Mouse (Mus musculus) megakaryocyte progenitor cell, adult 5-6 weeks (primary cell): ENCODE measurements around the gene Tmem189. TPM values are rescaled to one million over a fixed set of nuclear protein-coding genes. Genes with fewer than 3 reads are reported as not detected.

ENCODE experiments used
- ATAC-seq: replicated peaks from 2 replicates; pipeline ENCODE4 v1.8.0; 2016; ENCODE audit warnings: mild to moderate bottlenecking, moderate TSS enrichment, inconsistent platforms; ENCODE audit not compliant: poor library complexity
- total RNA-seq, 2 experiments: library from RNA; stranded (forward) in 1 of 2; stranded (reverse) in 1 of 2; fragments of 157-497, 149-512 nt in 1 of 2; fragments of 200-1000 nt in 1 of 2; gene quantifications; 2 replicates each; pipeline versions ENCODE4 v1.2.3 to v1.2.4; 2015 to 2017

Gene Tmem189
- total RNA-seq (2015): 15.5 and 18.0 TPM in 2 replicates
- 18.4 and 20.0 TPM in 2 replicates for total RNA-seq (2017)

DNA sequence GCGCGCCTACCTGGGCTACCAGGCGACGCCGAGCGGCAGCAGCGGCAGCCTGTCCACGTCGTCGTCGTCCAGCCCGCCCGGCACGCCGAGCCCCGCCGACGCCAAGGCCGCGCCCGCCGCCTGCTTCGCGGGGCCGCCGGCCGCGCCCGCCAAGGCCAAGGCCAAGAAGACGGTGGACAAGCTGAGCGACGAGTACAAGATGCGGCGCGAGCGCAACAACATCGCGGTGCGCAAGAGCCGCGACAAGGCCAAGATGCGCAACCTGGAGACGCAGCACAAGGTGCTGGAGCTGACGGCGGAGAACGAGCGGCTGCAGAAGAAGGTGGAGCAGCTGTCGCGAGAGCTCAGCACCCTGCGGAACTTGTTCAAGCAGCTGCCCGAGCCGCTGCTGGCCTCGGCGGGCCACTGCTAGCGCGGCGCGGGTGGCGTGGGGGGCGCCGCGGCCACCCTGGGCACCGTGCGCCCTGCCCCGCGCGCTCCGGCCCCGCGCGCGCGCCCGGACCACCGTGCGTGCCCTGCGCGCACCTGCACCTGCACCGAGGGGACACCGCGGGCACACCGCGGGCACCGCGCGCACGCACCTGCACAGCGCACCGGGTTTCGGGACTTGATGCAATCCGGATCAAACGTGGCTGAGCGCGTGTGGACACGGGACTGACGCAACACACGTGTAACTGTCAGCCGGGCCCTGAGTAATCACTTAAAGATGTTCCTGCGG is at the start of gene Tmem189:
Tmem189 (minus strand) TSS at position 322 of the 718 bp plus-strand sequence.
- peak; percentile 32 for ATAC-seq

DNA sequence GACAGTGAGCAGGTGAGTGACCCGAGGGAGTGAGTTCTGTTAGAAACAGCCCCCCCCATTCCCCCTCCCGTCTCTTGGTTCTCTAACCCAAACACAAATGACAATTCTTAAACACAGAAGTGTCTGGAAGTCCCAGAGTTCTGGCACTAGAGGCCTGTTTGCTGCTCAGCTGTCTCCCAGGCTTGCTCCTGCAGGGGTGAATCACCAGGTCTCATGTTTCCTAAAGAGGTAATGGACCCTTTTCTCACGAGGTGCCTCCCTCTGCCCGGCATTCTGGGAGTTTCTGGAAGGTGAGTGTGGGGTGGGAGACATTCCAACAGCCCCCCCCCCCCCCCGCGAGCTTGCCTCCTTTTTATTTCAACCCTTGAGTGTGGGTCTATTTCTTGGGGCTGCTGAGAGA is 49.4 kb upstream of the Tmem189 start:
- no peak for ATAC-seq

GRCm38 (mm10) chr2:167734861-167735260 is 45.2 kb upstream of the Tmem189 start:
- 0 out of 2 replicates have a peak, but pooled peaks have one; percentile 12 for ATAC-seq

GRCm38 (mm10) chr2:167731149-167731548 is 41.5 kb upstream of the Tmem189 start:
- no peak for ATAC-seq

- no peak for ATAC-seq
Observed at GRCm38 (mm10) chr2:167730036-167730435, 40.4 kb upstream of the Tmem189 start.

GRCm38 (mm10) chr2:167727161-167727560 is 37.5 kb upstream of the Tmem189 start:
- peak; percentile 52 for ATAC-seq

GRCm38 (mm10) chr2:167725879-167726278 is 36.3 kb upstream of the Tmem189 start:
- no peak for ATAC-seq

DNA sequence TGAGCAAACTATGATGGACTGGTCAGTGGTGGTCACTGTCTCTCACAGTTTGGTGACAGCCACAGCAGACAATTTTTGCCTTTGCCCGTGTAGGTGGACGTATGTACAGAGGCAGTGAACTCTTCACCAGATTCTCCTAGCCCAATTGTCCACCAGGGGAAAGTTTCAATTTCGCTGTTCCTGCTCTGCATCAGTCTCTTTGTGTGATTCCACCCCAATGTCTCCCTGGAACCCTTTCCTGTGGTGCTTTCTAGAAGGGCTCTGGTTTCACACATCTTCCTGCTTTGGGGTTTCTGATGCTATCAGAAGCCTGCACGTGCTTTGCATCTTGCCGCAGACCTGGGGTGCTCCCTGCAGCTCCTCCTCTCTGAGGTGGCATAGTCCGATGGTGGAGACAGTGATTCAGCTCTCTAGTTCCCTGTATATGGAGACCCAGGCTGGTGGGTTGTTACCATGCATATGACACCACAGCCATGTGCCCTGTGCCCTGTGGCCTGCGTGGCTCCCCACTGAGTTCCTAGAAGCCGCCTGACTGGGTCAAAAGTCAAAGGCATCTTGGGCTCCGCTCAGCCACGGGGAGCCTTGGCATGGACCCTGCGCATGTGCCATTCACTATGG is 34.1 kb upstream of the Tmem189 start:
- ATAC-seq: peak; percentile 74

GRCm38 (mm10) chr2:167722538-167722937 is 32.9 kb upstream of the Tmem189 start:
- no peak for ATAC-seq

GRCm38 (mm10) chr2:167721159-167721882 is 31.7 kb upstream of the Tmem189 start:
- no peak for ATAC-seq

DNA sequence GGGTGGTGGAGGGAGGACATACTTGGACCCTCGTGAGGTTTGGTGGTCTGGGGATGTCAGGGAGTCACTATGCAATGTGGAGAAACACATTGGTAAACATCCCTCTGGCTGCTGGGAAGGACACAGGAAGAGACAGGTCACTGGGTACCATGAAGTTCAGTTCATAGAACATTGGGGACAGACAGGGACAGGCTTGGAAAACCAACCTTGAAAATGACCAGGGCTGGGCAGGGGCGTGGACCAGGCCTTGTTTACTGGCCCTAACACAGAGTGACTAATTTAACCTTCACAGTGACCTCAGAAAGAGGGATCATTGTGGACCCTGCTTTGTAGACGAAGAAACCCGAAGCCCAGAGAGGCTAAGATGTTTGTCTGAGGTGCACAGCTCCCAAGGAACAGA is 29.9 kb upstream of the Tmem189 start:
- ATAC-seq: no peak

DNA sequence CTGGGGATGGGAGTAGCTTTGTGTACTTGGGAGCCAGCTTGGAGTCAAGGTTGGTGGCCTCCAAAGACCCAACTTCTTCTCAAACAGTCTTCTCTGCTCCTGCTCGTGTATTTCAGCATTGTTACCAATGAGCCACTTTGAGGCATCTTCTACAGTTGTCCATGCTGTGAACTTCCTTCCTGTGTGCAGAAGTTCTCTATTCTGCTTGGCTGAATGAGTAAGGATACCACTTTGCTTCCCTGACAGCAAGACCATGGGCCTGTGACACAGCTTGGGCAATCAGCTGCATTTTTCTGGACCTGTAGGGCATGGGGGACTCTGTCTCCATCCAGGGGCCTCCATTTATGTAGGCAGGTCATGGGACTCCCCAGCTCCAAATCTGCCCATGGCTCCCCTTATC is 27.6 kb upstream of the Tmem189 start:
- peak; percentile 49 for ATAC-seq

DNA sequence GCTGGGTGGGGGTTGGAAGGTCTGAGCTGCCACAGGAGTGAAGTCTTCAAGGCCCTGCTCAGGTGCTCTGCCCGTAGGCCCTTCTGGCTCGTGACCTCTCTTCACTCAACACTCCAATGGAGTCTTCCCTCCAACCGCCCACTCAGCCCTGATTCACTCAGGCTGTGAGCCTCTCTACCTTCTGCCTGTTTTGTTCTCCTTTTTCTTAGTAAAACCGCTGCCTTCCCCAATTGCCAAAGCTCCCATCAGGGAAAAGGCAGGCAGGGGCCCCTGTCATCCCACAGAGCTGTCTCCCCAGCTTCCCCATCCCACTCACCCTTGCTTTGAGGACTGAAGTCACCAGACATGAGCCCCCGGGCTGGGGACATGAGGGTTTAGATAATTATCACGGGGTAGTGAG is 25.4 kb upstream of the Tmem189 start:
- peak; percentile 13; the same call in 1 of the 2 replicates for ATAC-seq

DNA sequence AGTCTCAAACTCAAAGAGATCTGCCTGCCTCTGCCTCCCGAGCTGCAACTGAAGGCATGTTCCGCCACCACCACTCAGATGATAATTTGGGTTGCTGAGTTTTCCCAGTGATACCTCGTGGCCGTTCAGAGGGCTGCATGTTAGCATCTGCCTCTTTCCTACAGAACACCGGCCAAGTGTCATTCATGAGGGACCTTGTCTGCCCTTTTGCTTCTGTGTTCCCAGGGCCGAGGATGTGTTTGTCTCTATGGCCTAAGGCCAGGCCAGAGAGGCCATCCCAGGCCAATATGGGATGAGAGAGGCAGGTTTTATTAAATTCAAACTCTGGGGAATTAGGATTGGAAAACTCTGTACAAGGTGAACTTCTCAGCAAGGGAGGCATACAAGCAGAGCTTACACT is 24.7 kb upstream of the Tmem189 start:
- no peak for ATAC-seq

DNA sequence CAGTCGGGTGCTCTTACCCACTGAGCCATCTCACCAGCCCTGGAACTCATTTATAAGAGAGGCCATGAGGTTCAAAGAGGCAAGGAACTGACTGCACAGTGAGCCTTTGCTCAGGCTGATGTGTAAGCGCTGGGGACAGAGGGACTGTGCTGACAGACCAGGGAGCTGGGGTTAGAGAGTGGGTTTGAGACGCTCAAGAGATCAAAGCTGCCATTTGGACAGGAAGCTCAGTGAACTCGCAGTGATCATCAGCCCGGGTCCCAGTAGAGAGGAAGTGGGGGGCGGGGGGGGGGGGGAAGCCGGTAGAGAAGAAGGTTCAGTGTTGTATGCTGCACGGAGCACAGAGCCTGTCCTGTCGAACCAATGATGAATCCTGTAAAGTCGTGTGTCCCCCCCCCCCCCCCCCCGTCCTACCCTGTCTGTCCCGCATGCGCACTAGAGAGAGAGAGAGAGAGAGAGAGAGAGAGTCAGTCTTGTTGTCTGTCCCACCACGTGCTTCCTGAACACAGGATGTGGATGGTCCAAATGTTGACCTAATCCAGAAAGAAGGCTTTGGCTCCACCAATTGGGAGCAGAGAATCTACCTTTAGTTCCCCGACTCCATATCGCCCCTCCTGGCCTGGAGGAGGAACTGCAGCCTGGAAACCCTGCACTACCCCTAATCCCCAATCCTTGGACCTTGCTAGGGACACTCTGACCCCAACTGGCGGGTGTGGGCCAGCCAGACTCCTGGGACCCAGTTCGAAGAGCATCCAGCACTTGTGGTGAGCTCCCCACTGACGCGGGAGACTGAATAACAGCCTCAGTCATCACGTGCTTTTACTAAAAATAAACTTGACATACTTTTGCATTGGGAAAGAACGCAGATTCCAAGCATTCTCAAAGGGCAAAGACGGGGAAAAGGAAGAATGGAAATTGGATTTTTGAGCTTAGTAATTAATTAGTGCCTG is 23.5 kb upstream of the Tmem189 start:
- ATAC-seq: peak; percentile 42

DNA sequence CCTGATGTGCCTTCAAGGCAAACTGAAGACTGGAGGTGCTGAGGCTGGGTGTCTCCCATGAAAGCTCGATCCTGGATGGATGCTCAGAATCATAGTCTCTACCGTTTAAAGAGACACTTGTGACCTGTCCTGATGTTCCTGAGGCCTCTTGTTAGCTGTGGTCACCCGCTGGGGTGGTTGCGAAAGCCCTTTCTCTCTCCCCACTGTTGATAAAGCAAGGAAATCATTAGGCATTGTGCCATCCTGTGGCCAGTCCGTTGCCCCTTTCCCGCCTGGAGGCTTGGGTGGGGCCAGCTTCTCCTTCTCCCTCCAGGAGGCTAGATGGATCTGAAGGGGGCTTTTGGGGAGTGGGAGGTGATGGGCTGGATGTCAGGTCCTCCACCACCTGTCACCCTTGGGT is 21.0 kb upstream of the Tmem189 start:
- peak; percentile 65 for ATAC-seq

DNA sequence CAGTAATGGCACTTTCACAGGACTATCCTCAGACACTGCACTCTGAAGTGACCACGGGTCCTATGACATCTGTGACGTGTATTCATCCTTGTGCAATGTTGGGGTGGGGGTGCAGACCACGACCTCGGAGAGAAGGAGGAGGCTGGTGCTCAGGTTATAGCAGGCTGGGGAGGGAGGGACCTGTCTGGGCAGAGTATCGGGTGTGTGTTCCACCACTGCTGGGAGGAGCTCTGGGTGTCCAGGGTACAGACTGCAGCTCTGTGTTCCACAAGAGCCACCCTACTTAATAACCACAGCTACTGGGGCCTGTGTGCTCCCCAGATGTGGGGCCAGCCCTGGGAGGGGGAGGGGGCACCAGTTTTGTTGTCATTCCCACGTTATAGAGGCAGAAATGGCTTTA is 20.3 kb upstream of the Tmem189 start:
- peak; percentile 44 for ATAC-seq

DNA sequence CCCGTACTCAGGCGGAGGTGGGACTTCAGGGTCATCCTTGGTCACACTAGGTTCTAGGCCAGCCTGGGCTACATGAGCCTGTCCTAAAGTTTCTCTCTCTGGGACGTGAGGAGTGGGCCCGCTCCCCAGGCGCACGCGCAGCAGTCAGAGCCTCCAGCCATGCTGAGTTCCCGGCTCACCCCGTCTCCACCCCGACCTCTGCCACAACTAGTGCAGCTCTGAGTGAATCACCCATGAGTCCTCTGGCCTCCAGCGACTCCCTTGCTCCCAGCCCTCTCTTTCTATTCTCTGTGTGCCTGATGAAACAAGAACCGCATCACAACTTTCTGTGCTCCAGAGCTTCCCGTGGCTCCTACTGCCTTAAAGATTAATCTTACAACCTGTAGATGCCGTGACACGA is 18.8 kb upstream of the Tmem189 start:
- ATAC-seq: no peak

- ATAC-seq: no peak
Observed at GRCm38 (mm10) chr2:167706183-167706939, 16.7 kb upstream of the Tmem189 start.

DNA sequence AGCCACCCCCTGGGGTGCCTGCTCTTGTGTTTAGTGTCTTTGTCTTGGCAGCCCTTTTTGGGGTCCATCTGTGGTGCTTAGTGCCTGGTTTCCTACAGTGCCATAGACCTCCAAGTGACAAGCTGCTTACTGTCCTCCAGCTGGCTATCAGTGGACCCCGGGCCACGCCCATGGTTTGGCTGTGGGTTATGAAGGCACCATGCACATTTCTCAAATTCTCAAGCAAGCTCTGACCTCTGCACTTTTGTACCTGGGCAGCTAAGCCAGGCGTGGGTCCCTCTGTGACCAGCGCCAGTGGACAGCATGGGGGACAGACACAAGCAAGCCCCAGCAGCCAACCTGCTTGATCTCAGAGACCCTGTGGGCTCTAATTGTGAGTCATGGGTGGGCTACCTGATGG is 14.8 kb upstream of the Tmem189 start:
- no peak for ATAC-seq
